ENCODE assay signal across 16 mouse cellular contexts in genomic region chr13:43297526-43297925, GRCm38 (mm10). TPM values are rescaled to one million over a fixed set of nuclear protein-coding genes. Genes with fewer than 3 reads are reported as not detected.
A peak's percentile ranks its signal among the peaks of the same experiment; 100 is the strongest.
DNase-seq lines count a peak whose midpoint lies in the region; ATAC-seq and TF ChIP-seq lines count a peak whose summit lies in the region.
"Had no signal": no experiment of that assay in that cellular context is flagged by ENCODE, and none has a peak within 500 bp of the region (broad histone marks: within the 10 kb centered on the region; RNA-seq: fewer than 3 reads in every experiment).

No protein-coding gene starts in this region.

- no peak overlapping the region for H3K4me3 ChIP-seq in gastrocnemius, adult 2 months
- peak overlapping the region; percentile 40 for H3K4me3 ChIP-seq in megakaryocyte, embryonic 14.5 days (replicated peaks)
- no peak overlapping the region for H3K4me3 ChIP-seq in cerebellum, adult 2 months (replicated peaks; ENCODE audit: insufficient read depth, low read depth, low read length)
- H3K4me3 ChIP-seq: embryonic facial prominence, embryonic 12.5 days; neural tube, embryonic 12.5 days had no signal

- 7% methylated on average over 5 of the region's 5 CpGs for WGBS in cerebellum, adult 2 months

- TF ChIP-seq CTCF in gastrocnemius, adult 2 months (IDR thresholded peaks at IDR 0.05) = no peak
- no peak for TF ChIP-seq CTCF in cerebellum, adult 2 months (IDR thresholded peaks at IDR 0.05; ENCODE audit: borderline replicate concordance, insufficient read depth, low read depth, low read length)

- H3K27ac ChIP-seq in gastrocnemius, adult 2 months = peak overlapping the region; percentile 38; the same call in 1 of the 2 replicates
- peak overlapping the region; percentile 83 for H3K27ac ChIP-seq in cerebellum, adult 2 months (ENCODE audit: insufficient read depth, low read length)
- H3K27ac ChIP-seq: embryonic facial prominence, embryonic 12.5 days; neural tube, embryonic 12.5 days had no signal

- H3K36me3 ChIP-seq in megakaryocyte, embryonic 14.5 days (replicated peaks; ENCODE audit: low read length) = peaks cover 85% of the 10 kb centered on the region
- H3K36me3 ChIP-seq: embryonic facial prominence, embryonic 12.5 days; neural tube, embryonic 12.5 days had no signal

- no peaks in the 10 kb centered on the region for H3K27me3 ChIP-seq in megakaryocyte, embryonic 14.5 days (replicated peaks)
- no peaks in the 10 kb centered on the region for H3K27me3 ChIP-seq in cerebellum, adult 2 months (ENCODE audit: control insufficient read depth, insufficient read depth, low read length)

- no peak for ATAC-seq in megakaryocyte, adult 5-6 weeks (ENCODE audit: poor library complexity, severe bottlenecking)
- ATAC-seq: forebrain, embryonic 16.5 days; liver, postnatal 0 days had no signal

- intact Hi-C loops in gastrocnemius, adult 2 months (cut with DNase I) = no loop called here

- peaks cover 9% of the 10 kb centered on the region for H3K9me3 ChIP-seq in megakaryocyte, embryonic 14.5 days
- H3K9me3 ChIP-seq: embryonic facial prominence, embryonic 12.5 days; neural tube, embryonic 12.5 days had no signal

- peaks cover 88% of the 10 kb centered on the region for H3K4me1 ChIP-seq in megakaryocyte, embryonic 14.5 days
- H3K4me1 ChIP-seq in cerebellum, adult 2 months (ENCODE audit: control insufficient read depth, insufficient read depth, low read length) = peaks cover 22% of the 10 kb centered on the region

- TF ChIP-seq POLR2A in cerebellum, adult 2 months (IDR thresholded peaks at IDR 0.05; ENCODE audit: borderline replicate concordance, insufficient read depth, low read length) = 0 out of 2 replicates have a peak, but pooled peaks have one; percentile 12

- no peak for DNase-seq in gastrocnemius, adult 2 months
- no peak for DNase-seq in gastrocnemius, postnatal 25 days
- peak; percentile 80 to 89 for DNase-seq in cerebellum, adult 2 months
- no peak for DNase-seq in adrenal gland, adult 2 months
- no peak for DNase-seq in kidney, postnatal 36 days
- DNase-seq: kidney, adult 8-10 months; kidney, postnatal 4 days; liver; liver, postnatal 0 days; lung, postnatal 14 days; right cerebral cortex, postnatal 25 days had no signal

RNA-seq across cellular contexts. Expression of gene Gfod1, which starts 6.4 kb away (rescaled TPM):
- total RNA-seq in gastrocnemius, adult 2 months (2021) = 1 to 10 TPM; 4.3 to 8.2 TPM
- total RNA-seq in gastrocnemius, postnatal 25 days (2021) = 1 to 10 TPM; 5.6 to 6.5 TPM
- polyA plus RNA-seq in megakaryocyte, embryonic 14.5 days (2012; ENCODE audit: insufficient read depth, low replicate concordance) = 5.5 and 23.4 TPM in 2 replicates
- total RNA-seq in megakaryocyte, adult 5-6 weeks (2015) = 10.8 and 16.8 TPM in 2 replicates
- 4.9 and 7.2 TPM in 2 replicates for total RNA-seq in megakaryocyte, adult 5-6 weeks (2017)
- polyA plus RNA-seq in cerebellum, adult 2 months (2012; rRNA removed) = 47.5 and 53.1 TPM in 2 replicates
- 10 to 100 TPM in 1 of 2 experiments, 1 to 10 TPM in 1; 8.4 to 10.1 TPM for total RNA-seq in adrenal gland, adult 2 months (2021)
- polyA plus RNA-seq in adrenal gland, adult 2 months (2012; rRNA removed) = 3.0 and 3.3 TPM in 2 replicates

Comparison
In these comparisons a context has a peak if more than half of its experiments do, and no peak if none do; other contexts are left out.
1. DNase-seq: peak in cerebellum, adult 2 months (2 of 2); none in gastrocnemius, adult 2 months (single experiment), gastrocnemius, postnatal 25 days (single experiment), adrenal gland, adult 2 months (single experiment) and kidney, postnatal 36 days (0 of 2).